Mouse (Mus musculus): ENCODE results near the gene Pp2d1.

GRCm38 (mm10) chr17:53570361-53570875 is 31.2 kb upstream of the Pp2d1 start:
- TF ChIP-seq POLR2A (IDR thresholded peaks at IDR 0.05; ENCODE audit: low read depth, low read length), result no peak
- no peak for TF ChIP-seq CTCF (IDR thresholded peaks at IDR 0.05; ENCODE audit: borderline replicate concordance, insufficient read depth, low read length)
